Mouse (Mus musculus) heart, embryonic 16.5 days (tissue): ENCODE measurements around the gene Vpreb3. TPM values are rescaled to one million over a fixed set of nuclear protein-coding genes. Genes with fewer than 3 reads are reported as not detected.

Experiments used
- ATAC-seq: fragments of 200-750 bp; cut with Nextera tagmentation; replicated peaks from 2 replicates; pipeline ENCODE4 v1.8.0; 2017; ENCODE audit warnings: moderate number of reproducible peaks; ENCODE audit not compliant: insufficient read depth, low FRiP score; ENCODE audit errors: extremely low read depth
- H3K27ac ChIP-seq: fragments of 300-500 bp; sonication (generic); 2 replicates; pipeline ENCODE4 v1.5.1; 2014; ENCODE audit warnings: mild to moderate bottlenecking, low read length, control low read depth, moderate library complexity
- H3K27me3 ChIP-seq: fragments of 300-500 bp; sonication (generic); 2 replicates; pipeline ENCODE4 v1.6.1; 2014; ENCODE audit warnings: low read length, mixed read lengths; ENCODE audit not compliant: control insufficient read depth, insufficient read depth
- H3K36me3 ChIP-seq: fragments of 300-500 bp; sonication (generic); 2 replicates; pipeline ENCODE4 v1.6.1; 2014; ENCODE audit not compliant: control insufficient read depth, insufficient read depth
- H3K4me1 ChIP-seq: fragments of 300-500 bp; sonication (generic); 2 replicates; pipeline ENCODE4 v1.6.1; 2014; ENCODE audit warnings: low read length, mixed read lengths; ENCODE audit not compliant: control insufficient read depth, insufficient read depth
- H3K4me2 ChIP-seq: fragments of 300-500 bp; sonication (generic); 2 replicates; pipeline ENCODE4 v1.6.1; 2014; ENCODE audit warnings: low read depth, mild to moderate bottlenecking, control low read depth, low read length
- H3K4me3 ChIP-seq: fragments of 300-500 bp; sonication (generic); 2 replicates; pipeline ENCODE4 v1.5.1; 2014; ENCODE audit warnings: mild to moderate bottlenecking, control low read depth, low read length
- H3K9ac ChIP-seq: fragments of 300-500 bp; sonication (generic); 2 replicates; pipeline ENCODE4 v1.6.1; 2014; ENCODE audit warnings: low read length, control low read depth
- H3K9me3 ChIP-seq: fragments of 300-500 bp; sonication (generic); replicated peaks from 2 replicates; pipeline ENCODE4 v1.6.1; 2016; ENCODE audit warnings: low read length; ENCODE audit not compliant: control insufficient read depth
- WGBS: fragments of 180-500 bp; shearing (Covaris S2); extraction: QIAGEN DNeasy Blood & Tissue Kit; methylation state at CpG from one replicate; pipeline ENCODE4 v1.1.7; 2014; 5-methylcytosine and 5-hydroxymethylcytosine counted together
- polyA plus RNA-seq: library from polyadenylated mRNA; unstranded; fragments of >200 nt; fragmentation: Nextera tagmentation; extraction: Ambion mirVana; gene quantifications from 2 replicates; pipeline ENCODE4 v1.2.1, GENCODE M21; 2015

The Vpreb3 gene
- 0.56 and 0.72 TPM in 2 replicates for polyA plus RNA-seq

GRCm38 (mm10) chr10:75942736-75943477 lies at the start of gene Vpreb3:
Gene Vpreb3, plus strand, starts transcription at chr10:75943057.
- H3K4me1 ChIP-seq: peaks cover 8% of the 10 kb centered on the region
- 67% methylated on average over 15 of the region's 15 CpGs for WGBS
- no peak within 1 kb of the TSS for H3K9ac ChIP-seq
- H3K4me2 ChIP-seq: no peak within 1 kb of the TSS
- no peaks in the 10 kb centered on the region for H3K36me3 ChIP-seq
- no peaks in the 10 kb centered on the region for H3K9me3 ChIP-seq
- no peaks in the 10 kb centered on the region for H3K27me3 ChIP-seq
- no peak for ATAC-seq
- no peak within 1 kb of the TSS for H3K4me3 ChIP-seq
- H3K27ac ChIP-seq: no peak within 1 kb of the TSS

- Histone ChIP-seq H3K9ac (peak within 1 kb of the TSS; percentile 42; the same call in 1 of the 2 replicates), H3K4me1 (peaks cover 10% of the 10 kb centered on the region), H3K4me2 (peak within 1 kb of the TSS; percentile 92), H3K9me3 (no peaks in the 10 kb centered on the region), H3K27ac (no peak within 1 kb of the TSS), H3K36me3 (peaks cover 19% of the 10 kb centered on the region), H3K27me3 (no peaks in the 10 kb centered on the region), H3K4me3 (peak within 1 kb of the TSS; percentile 56)
- WGBS: 1% methylated on average over 51 of the region's 51 CpGs
- ATAC-seq: peak; percentile 97
Observed at GRCm38 (mm10) chr10:75893089-75893750, 49.6 kb upstream of the Vpreb3 start, which contains the start of gene Derl3. Gene Derl3, plus strand, starts transcription at chr10:75893413.

- no peaks in the 10 kb centered on the region for H3K9me3 ChIP-seq
- H3K9ac ChIP-seq: no peak overlapping the region
- no peak for ATAC-seq
- H3K36me3 ChIP-seq: peaks cover 19% of the 10 kb centered on the region
- peaks cover 21% of the 10 kb centered on the region for H3K4me1 ChIP-seq
- no peak overlapping the region for H3K27ac ChIP-seq
- WGBS: 70% methylated on average over 6 of the region's 6 CpGs
- H3K4me2 ChIP-seq: no peak overlapping the region
- no peaks in the 10 kb centered on the region for H3K27me3 ChIP-seq
- H3K4me3 ChIP-seq: no peak overlapping the region
Observed at GRCm38 (mm10) chr10:75894601-75895000, 48.3 kb upstream of the Vpreb3 start.

- Histone ChIP-seq H3K36me3 (peaks cover 20% of the 10 kb centered on the region), H3K4me1 (peaks cover 27% of the 10 kb centered on the region), H3K9ac (no peak overlapping the region), H3K9me3 (no peaks in the 10 kb centered on the region), H3K4me2 (no peak overlapping the region), H3K4me3 (no peak overlapping the region), H3K27ac (no peak overlapping the region), H3K27me3 (no peaks in the 10 kb centered on the region)
- 92% methylated on average over 5 of the region's 5 CpGs for WGBS
- ATAC-seq: no peak
Observed at GRCm38 (mm10) chr10:75895730-75896129, 47.1 kb upstream of the Vpreb3 start.

GRCm38 (mm10) chr10:75896208-75896607 lies 46.6 kb upstream of the Vpreb3 start:
- Histone ChIP-seq H3K9ac (no peak overlapping the region), H3K27me3 (no peaks in the 10 kb centered on the region), H3K4me1 (peaks cover 27% of the 10 kb centered on the region), H3K9me3 (no peaks in the 10 kb centered on the region), H3K36me3 (peaks cover 24% of the 10 kb centered on the region), H3K4me2 (no peak overlapping the region), H3K27ac (no peak overlapping the region), H3K4me3 (no peak overlapping the region)
- no peak for ATAC-seq
- 91% methylated on average over 1 of the region's 1 CpGs for WGBS

- WGBS: 45% methylated on average over 6 of the region's 6 CpGs
- H3K36me3 ChIP-seq: peaks cover 34% of the 10 kb centered on the region
- ATAC-seq: no peak
- H3K27me3 ChIP-seq: no peaks in the 10 kb centered on the region
- no peak overlapping the region for H3K9ac ChIP-seq
- no peaks in the 10 kb centered on the region for H3K9me3 ChIP-seq
- peaks cover 27% of the 10 kb centered on the region for H3K4me1 ChIP-seq
- H3K4me3 ChIP-seq: no peak overlapping the region
- H3K27ac ChIP-seq: no peak overlapping the region
- no peak overlapping the region for H3K4me2 ChIP-seq
Observed at GRCm38 (mm10) chr10:75897373-75897772, 45.5 kb upstream of the Vpreb3 start.

GRCm38 (mm10) chr10:75898039-75898564 lies 44.8 kb upstream of the Vpreb3 start:
- Histone ChIP-seq H3K4me2 (no peak overlapping the region), H3K36me3 (peaks cover 42% of the 10 kb centered on the region), H3K9ac (no peak overlapping the region), H3K27me3 (no peaks in the 10 kb centered on the region), H3K4me3 (no peak overlapping the region), H3K4me1 (peaks cover 24% of the 10 kb centered on the region), H3K27ac (peak overlapping the region; percentile 91), H3K9me3 (no peaks in the 10 kb centered on the region)
- WGBS: 77% methylated on average over 6 of the region's 6 CpGs
- ATAC-seq: no peak

- peak overlapping the region; percentile 91 for H3K27ac ChIP-seq
- H3K9me3 ChIP-seq: no peaks in the 10 kb centered on the region
- H3K4me1 ChIP-seq: peaks cover 24% of the 10 kb centered on the region
- no peaks in the 10 kb centered on the region for H3K27me3 ChIP-seq
- ATAC-seq: peak; percentile 55
- peak overlapping the region; percentile 51 for H3K9ac ChIP-seq
- peak overlapping the region; percentile 33 for H3K4me2 ChIP-seq
- peaks cover 49% of the 10 kb centered on the region for H3K36me3 ChIP-seq
- 19% methylated on average over 3 of the region's 3 CpGs for WGBS
- no peak overlapping the region for H3K4me3 ChIP-seq
Observed at GRCm38 (mm10) chr10:75898846-75899245, 44.0 kb upstream of the Vpreb3 start.

GRCm38 (mm10) chr10:75904391-75904790 lies 38.5 kb upstream of the Vpreb3 start:
- H3K9me3 ChIP-seq: no peaks in the 10 kb centered on the region
- H3K36me3 ChIP-seq: peaks cover 68% of the 10 kb centered on the region
- H3K9ac ChIP-seq: no peak overlapping the region
- H3K4me2 ChIP-seq: no peak overlapping the region
- WGBS: 81% methylated on average over 5 of the region's 5 CpGs
- H3K4me1 ChIP-seq: peaks cover 8% of the 10 kb centered on the region
- H3K27me3 ChIP-seq: no peaks in the 10 kb centered on the region
- H3K4me3 ChIP-seq: no peak overlapping the region
- H3K27ac ChIP-seq: no peak overlapping the region
- no peak for ATAC-seq
